Mouse (Mus musculus) granulocyte monocyte progenitor cell, adult 5-6 weeks (primary cell): ENCODE results near the gene Chic2. TPM values are rescaled to one million over a fixed set of nuclear protein-coding genes. Genes with fewer than 3 reads are reported as not detected.

Source experiments
- total RNA-seq, 2 experiments: library from RNA; stranded (forward) in 1 of 2; stranded (reverse) in 1 of 2; fragments of 200-712, 200-1000 nt in 1 of 2; fragments of >200 nt in 1 of 2; fragmentation: Nextera tagmentation in 1 of 2; gene quantifications; 2 replicates each; pipeline ENCODE4 v1.2.3; 2014 to 2017

Chic2 gene
- total RNA-seq, 2 experiments from 2014 or later = 14.2 to 58.9 TPM

Other genes starting within 250 kb of the Chic2 start
- not detected in 2 replicates for gene Gsx2, start 30.8 kb upstream of the Chic2 start, total RNA-seq (2014; fragmentation: Nextera tagmentation)
- not detected in 2 replicates for gene Gsx2, start 30.8 kb upstream of the Chic2 start, total RNA-seq (2017)
- gene Pdgfra, start 107.5 kb upstream of the Chic2 start, total RNA-seq (2014; fragmentation: Nextera tagmentation) = not detected in 2 replicates
- not detected in 2 replicates for gene Pdgfra, start 107.5 kb upstream of the Chic2 start, total RNA-seq (2017)